Mouse (Mus musculus) kidney, adult 2 months (tissue): ENCODE data around the gene Mylk.

Source experiments
- CTCF ChIP-seq: fragments of 200-500 bp; conservative IDR thresholded peaks from 2 replicates; pipeline ENCODE4 v1.5.1; 2011; ENCODE audit warnings: low read depth, mild to moderate bottlenecking, control low read depth, low read length, moderate library complexity, mixed read lengths; ENCODE audit not compliant: insufficient read depth, insufficient read length
- POLR2A ChIP-seq: fragments of 200-500 bp; IDR thresholded peaks from one replicate; pipeline ENCODE4 v1.6.1; 2011; ENCODE audit warnings: low read depth, low read length, control low read depth

- TF ChIP-seq CTCF (no peak), POLR2A (no peak)
These were observed 110.7 kb downstream of the Mylk start for GRCm38 (mm10) chr16:34855751-34856150.
